Mouse (Mus musculus) hindbrain, embryonic 14.5 days (tissue): ENCODE data around the gene Elfn1. TPM values are rescaled to one million over a fixed set of nuclear protein-coding genes. Genes with fewer than 3 reads are reported as not detected.
A peak's percentile ranks its signal among the peaks of the same experiment; 100 is the strongest.

ENCODE experiments used
- ATAC-seq: fragments of 200-750 bp; cut with Nextera tagmentation; 2 replicates; pipeline ENCODE4 v1.8.0; 2017; ENCODE audit warnings: moderate number of reproducible peaks, mild to moderate bottlenecking, moderate TSS enrichment, moderate library complexity; ENCODE audit not compliant: low FRiP score
- DNase-seq: peaks from one replicate; pipeline ENCODE4 v3.0.0-alpha.2; 2015; ENCODE audit warnings: low spot score
- H3K27ac ChIP-seq: fragments of 300-500 bp; sonication (generic); 2 replicates; pipeline ENCODE4 v1.5.1; 2014; ENCODE audit warnings: mild to moderate bottlenecking, moderate library complexity
- H3K27me3 ChIP-seq: fragments of 300-500 bp; sonication (generic); 2 replicates; pipeline ENCODE4 v1.6.1; 2014; ENCODE audit warnings: mild to moderate bottlenecking, low read length, mixed read lengths; ENCODE audit not compliant: control insufficient read depth, insufficient read depth
- H3K36me3 ChIP-seq: fragments of 300-500 bp; sonication (generic); replicated peaks from 2 replicates; pipeline ENCODE4 v1.6.1; 2014; ENCODE audit not compliant: control insufficient read depth, insufficient read depth
- H3K4me1 ChIP-seq: fragments of 300-500 bp; sonication (generic); replicated peaks from 2 replicates; pipeline ENCODE4 v1.6.1; 2014; ENCODE audit warnings: antibody characterized with exemption, low read length, mixed read lengths; ENCODE audit not compliant: control insufficient read depth, insufficient read depth
- H3K4me2 ChIP-seq: fragments of 300-500 bp; sonication (generic); replicated peaks from 2 replicates; pipeline ENCODE4 v1.6.1; 2014; ENCODE audit warnings: mild to moderate bottlenecking, moderate library complexity
- H3K4me3 ChIP-seq: fragments of 300-500 bp; sonication (generic); replicated peaks from 2 replicates; pipeline ENCODE4 v1.5.1; 2014; ENCODE audit warnings: mild to moderate bottlenecking, low read length
- H3K9ac ChIP-seq: fragments of 300-500 bp; sonication (generic); 2 replicates; pipeline ENCODE4 v1.6.1; 2014
- H3K9me3 ChIP-seq: fragments of 300-500 bp; sonication (generic); 2 replicates; pipeline ENCODE4 v1.6.1; 2016; ENCODE audit warnings: low read length; ENCODE audit not compliant: control insufficient read depth
- WGBS: fragments of 180-500 bp; shearing (Covaris S2); extraction: QIAGEN DNeasy Blood & Tissue Kit; methylation state at CpG from one replicate; pipeline ENCODE4 v1.1.7; 2014; 5-methylcytosine and 5-hydroxymethylcytosine counted together
- polyA plus RNA-seq: library from polyadenylated mRNA; unstranded; fragments of >200 nt; fragmentation: Nextera tagmentation; extraction: Ambion mirVana; gene quantifications from 2 replicates; pipeline ENCODE4 v1.2.1, GENCODE M21; 2014

Elfn1 gene
- polyA plus RNA-seq, 1 experiment from 2014 or later: 3.5 TPM

- H3K4me1 ChIP-seq: peaks cover 30% of the 10 kb centered on the region
- no peak overlapping the region for H3K4me3 ChIP-seq
- H3K9ac ChIP-seq: peak overlapping the region; percentile 21; the same call in 1 of the 2 replicates
- no peak overlapping the region for H3K27ac ChIP-seq
- peak overlapping the region; percentile 27 for H3K4me2 ChIP-seq
- H3K9me3 ChIP-seq: peaks cover 1% of the 10 kb centered on the region; the same call in 1 of the 2 replicates
- 1% methylated on average over 12 of the region's 12 CpGs for WGBS
- ATAC-seq (no peak), DNase-seq (no peak)
- H3K27me3 ChIP-seq: 0 out of 2 replicates have a peak, but pooled peaks cover 4% of the 10 kb centered on the region
- no peaks in the 10 kb centered on the region for H3K36me3 ChIP-seq
Measured at GRCm38 (mm10) chr5:139930927-139931351, 23.2 kb downstream of the Elfn1 start.

GRCm38 (mm10) chr5:139931947-139932540 lies 24.3 kb downstream of the Elfn1 start:
- H3K9ac ChIP-seq: peak overlapping the region; percentile 44
- peak; percentile 54 for ATAC-seq
- no peak for DNase-seq
- H3K27ac ChIP-seq: peak overlapping the region; percentile 41; the same call in 1 of the 2 replicates
- H3K9me3 ChIP-seq: no peaks in the 10 kb centered on the region
- 0 out of 2 replicates have a peak overlapping the region, but pooled peaks have one; percentile 24 for H3K4me2 ChIP-seq
- no peak overlapping the region for H3K4me3 ChIP-seq
- WGBS: 14% methylated on average over 15 of the region's 15 CpGs
- H3K36me3 ChIP-seq: no peaks in the 10 kb centered on the region
- H3K4me1 ChIP-seq: peaks cover 30% of the 10 kb centered on the region
- H3K27me3 ChIP-seq: 0 out of 2 replicates have a peak, but pooled peaks cover 4% of the 10 kb centered on the region

GRCm38 (mm10) chr5:139932595-139933271 lies 25.0 kb downstream of the Elfn1 start:
- ATAC-seq (peak; percentile 71; the same call in 1 of the 2 replicates), DNase-seq (peak; percentile 89)
- WGBS: 34% methylated on average over 13 of the region's 13 CpGs
- H3K4me2 ChIP-seq: 0 out of 2 replicates have a peak overlapping the region, but pooled peaks have one; percentile 24
- no peaks in the 10 kb centered on the region for H3K36me3 ChIP-seq
- 0 out of 2 replicates have a peak, but pooled peaks cover 4% of the 10 kb centered on the region for H3K27me3 ChIP-seq
- no peaks in the 10 kb centered on the region for H3K9me3 ChIP-seq
- peak overlapping the region; percentile 41; the same call in 1 of the 2 replicates for H3K27ac ChIP-seq
- no peak overlapping the region for H3K4me3 ChIP-seq
- peaks cover 30% of the 10 kb centered on the region for H3K4me1 ChIP-seq
- H3K9ac ChIP-seq: no peak overlapping the region

- 0 out of 2 replicates have a peak, but pooled peaks cover 4% of the 10 kb centered on the region for H3K27me3 ChIP-seq
- H3K4me2 ChIP-seq: no peak overlapping the region
- H3K4me1 ChIP-seq: peaks cover 30% of the 10 kb centered on the region
- ATAC-seq: no peak
- no peak overlapping the region for H3K9ac ChIP-seq
- no peaks in the 10 kb centered on the region for H3K36me3 ChIP-seq
- 51% methylated on average over 7 of the region's 7 CpGs for WGBS
- no peak overlapping the region for H3K4me3 ChIP-seq
- H3K9me3 ChIP-seq: no peaks in the 10 kb centered on the region
- H3K27ac ChIP-seq: no peak overlapping the region
- no peak for DNase-seq
Measured at GRCm38 (mm10) chr5:139933476-139933875, 25.7 kb downstream of the Elfn1 start.

- Histone ChIP-seq H3K4me1 (peaks cover 17% of the 10 kb centered on the region), H3K27me3 (0 out of 2 replicates have a peak, but pooled peaks cover under 1% of the 10 kb centered on the region), H3K4me3 (no peak overlapping the region), H3K9ac (no peak overlapping the region), H3K4me2 (no peak overlapping the region), H3K9me3 (peaks cover 11% of the 10 kb centered on the region; the same call in 1 of the 2 replicates), H3K27ac (no peak overlapping the region), H3K36me3 (no peaks in the 10 kb centered on the region)
- ATAC-seq (no peak), DNase-seq (no peak)
- WGBS: 84% methylated on average over 13 of the region's 13 CpGs
Measured at GRCm38 (mm10) chr5:139936431-139936830, 28.7 kb downstream of the Elfn1 start.

- Histone ChIP-seq H3K4me2 (no peak overlapping the region), H3K4me1 (peaks cover 5% of the 10 kb centered on the region), H3K27ac (no peak overlapping the region), H3K4me3 (no peak overlapping the region), H3K9ac (no peak overlapping the region), H3K36me3 (no peaks in the 10 kb centered on the region), H3K27me3 (no peaks in the 10 kb centered on the region), H3K9me3 (peaks cover 6% of the 10 kb centered on the region; the same call in 1 of the 2 replicates)
- DNase-seq (no peak), ATAC-seq (no peak)
- 24% methylated on average over 7 of the region's 7 CpGs for WGBS
Measured at GRCm38 (mm10) chr5:139944697-139945096, 37.0 kb downstream of the Elfn1 start.

GRCm38 (mm10) chr5:139945715-139946364 lies 38.1 kb downstream of the Elfn1 start:
- 73% methylated on average over 12 of the region's 12 CpGs for WGBS
- Histone ChIP-seq H3K27me3 (no peaks in the 10 kb centered on the region), H3K9me3 (no peaks in the 10 kb centered on the region; the same call in 1 of the 2 replicates), H3K9ac (no peak overlapping the region), H3K4me2 (no peak overlapping the region), H3K36me3 (no peaks in the 10 kb centered on the region), H3K4me1 (peaks cover 5% of the 10 kb centered on the region), H3K27ac (no peak overlapping the region), H3K4me3 (no peak overlapping the region)
- ATAC-seq (no peak), DNase-seq (no peak)

GRCm38 (mm10) chr5:139947446-139947845 lies 39.7 kb downstream of the Elfn1 start:
- WGBS: 91% methylated on average over 5 of the region's 5 CpGs

GRCm38 (mm10) chr5:139948552-139948951 lies 40.8 kb downstream of the Elfn1 start:
- Histone ChIP-seq H3K27ac (no peak overlapping the region), H3K9me3 (no peaks in the 10 kb centered on the region), H3K4me1 (peaks cover 5% of the 10 kb centered on the region), H3K9ac (no peak overlapping the region), H3K36me3 (no peaks in the 10 kb centered on the region), H3K4me3 (no peak overlapping the region), H3K27me3 (no peaks in the 10 kb centered on the region), H3K4me2 (no peak overlapping the region)
- DNase-seq: no peak
- ATAC-seq: no peak
- 74% methylated on average over 4 of the region's 4 CpGs for WGBS

More at GRCm38 (mm10) chr5:139947446-139947845, 39.7 kb downstream of the Elfn1 start:
- Histone ChIP-seq H3K4me1 (peaks cover 5% of the 10 kb centered on the region), H3K9me3 (no peaks in the 10 kb centered on the region), H3K4me2 (no peak overlapping the region), H3K4me3 (no peak overlapping the region), H3K27me3 (no peaks in the 10 kb centered on the region), H3K9ac (no peak overlapping the region), H3K36me3 (no peaks in the 10 kb centered on the region), H3K27ac (no peak overlapping the region)
- no peak for DNase-seq
- no peak for ATAC-seq
